Mouse (Mus musculus): ENCODE results near the gene Fbxl16.

GRCm38 (mm10) chr17:25791320-25791842, 17.5 kb upstream of the Fbxl16 start:
- no peak for TF ChIP-seq CTCF (IDR thresholded peaks at IDR 0.05; ENCODE audit: low read depth, low read length)
- no peak for TF ChIP-seq GATA1 (IDR thresholded peaks at IDR 0.05; ENCODE audit: borderline replicate concordance, low read length)
- no peak for TF ChIP-seq POLR2AphosphoS5 (IDR thresholded peaks at IDR 0.05; ENCODE audit: insufficient replicate concordance, low read depth, low read length)
